Mouse (Mus musculus): ENCODE measurements at regions not wholly inside any gene's neighbourhood (a gene's known extent, or its start where the extent isn't known, plus 50 kb on each side); places are given as distances from the start of the nearest gene placed in this dataset.

- no peak for DNase-seq
These were observed 111.3 kb upstream of the Ptger4 start for GRCm38 (mm10) chr15:5355332-5355731.

- no peak for DNase-seq
These were observed 110.3 kb upstream of the Ptger4 start for GRCm38 (mm10) chr15:5354328-5354727.

GRCm38 (mm10) chr15:5348881-5349280 lies 104.9 kb upstream of the Ptger4 start:
- DNase-seq: no peak

GRCm38 (mm10) chr15:5347674-5348073 lies 103.7 kb upstream of the Ptger4 start:
- peak; percentile 50 for DNase-seq

- no peak for DNase-seq
These were observed 103.0 kb upstream of the Ptger4 start for GRCm38 (mm10) chr15:5346955-5347354.

GRCm38 (mm10) chr15:5343794-5344193 lies 99.8 kb upstream of the Ptger4 start:
- peak; percentile 40 for DNase-seq

- no peak for DNase-seq
These were observed 91.7 kb upstream of the Ptger4 start for GRCm38 (mm10) chr15:5335528-5336268.

- no peak for DNase-seq
These were observed 83.0 kb upstream of the Ptger4 start for GRCm38 (mm10) chr15:5326996-5327395.

GRCm38 (mm10) chr15:5321691-5322090 lies 77.7 kb upstream of the Ptger4 start:
- DNase-seq: no peak

- no peak for DNase-seq
These were observed 68.2 kb upstream of the Ptger4 start for GRCm38 (mm10) chr15:5312231-5312630.

GRCm38 (mm10) chr15:5310035-5310434 lies 66.0 kb upstream of the Ptger4 start:
- DNase-seq: no peak

- DNase-seq: no peak
These were observed 58.4 kb upstream of the Ptger4 start for GRCm38 (mm10) chr15:5302403-5302802.

GRCm38 (mm10) chr15:5299807-5300206 lies 55.8 kb upstream of the Ptger4 start:
- DNase-seq: peak; percentile 14

GRCm38 (mm10) chr15:5296949-5297348 lies 53.0 kb upstream of the Ptger4 start:
- DNase-seq: no peak

All from kidney, postnatal 14 days (tissue).